Mouse (Mus musculus) liver, embryonic 14.5 days (tissue): ENCODE results near the gene Gas2.

Source experiments
- CTCF ChIP-seq: IDR thresholded peaks from 2 replicates; pipeline ENCODE4 v1.5.1; 2016; ENCODE audit warnings: antibody characterized with exemption, low read depth, control low read depth
- EP300 ChIP-seq: IDR thresholded peaks from 2 replicates; pipeline ENCODE4 v1.6.1; 2016; ENCODE audit warnings: antibody characterized with exemption, low read depth

GRCm38 (mm10) chr7:52015628-52016027 is 153.8 kb downstream of the Gas2 start, which contains the start of gene 1700015G11Rik:
- no peak for TF ChIP-seq CTCF
- TF ChIP-seq EP300: no peak
